Mouse (Mus musculus): ENCODE data around the gene Tmem121b. TPM values are rescaled to one million over a fixed set of nuclear protein-coding genes. Genes with fewer than 3 reads are reported as not detected.

Gene Tmem121b
- polyA plus RNA-seq, 1 experiment from 2014 or later, result 0.17 TPM

- DNase-seq, result peak; percentile 68
- no peaks in the 10 kb centered on the region for H3K4me1 ChIP-seq (ENCODE audit: insufficient read depth)
- no peaks in the 10 kb centered on the region for H3K36me3 ChIP-seq (ENCODE audit: insufficient read depth)
- H3K27ac ChIP-seq (ENCODE audit: low read depth), result no peak overlapping the region
- H3K27me3 ChIP-seq (ENCODE audit: insufficient read depth, low read length), result no peaks in the 10 kb centered on the region
- no peak for ATAC-seq (ENCODE audit: insufficient read depth)
- H3K4me2 ChIP-seq, result peak overlapping the region; percentile 29; the same call in 1 of the 2 replicates
- H3K4me3 ChIP-seq (ENCODE audit: low read depth, low read length), result no peak overlapping the region
- peak; percentile 60 for TF ChIP-seq CTCF (IDR thresholded peaks at IDR 0.05; ENCODE audit: low read depth)
- 24% methylated on average over 8 of the region's 8 CpGs for WGBS
- H3K9me3 ChIP-seq (ENCODE audit: low read depth, low read length), result no peaks in the 10 kb centered on the region
- no peak overlapping the region for H3K9ac ChIP-seq
Observed at GRCm38 (mm10) chr6:120483211-120483626, 10.4 kb downstream of the Tmem121b start.

GRCm38 (mm10) chr6:120482756-120483155, 10.9 kb downstream of the Tmem121b start:
- no peaks in the 10 kb centered on the region for H3K9me3 ChIP-seq (ENCODE audit: low read depth, low read length)
- DNase-seq, result no peak
- H3K4me1 ChIP-seq (ENCODE audit: insufficient read depth), result no peaks in the 10 kb centered on the region
- no peaks in the 10 kb centered on the region for H3K36me3 ChIP-seq (ENCODE audit: insufficient read depth)
- H3K9ac ChIP-seq, result no peak overlapping the region
- 36% methylated on average over 6 of the region's 6 CpGs for WGBS
- TF ChIP-seq CTCF (IDR thresholded peaks at IDR 0.05; ENCODE audit: low read depth), result no peak
- no peak overlapping the region for H3K4me2 ChIP-seq
- no peaks in the 10 kb centered on the region for H3K27me3 ChIP-seq (ENCODE audit: insufficient read depth, low read length)
- no peak overlapping the region for H3K4me3 ChIP-seq (ENCODE audit: low read depth, low read length)
- ATAC-seq (ENCODE audit: insufficient read depth), result no peak
- H3K27ac ChIP-seq (ENCODE audit: low read depth), result no peak overlapping the region

GRCm38 (mm10) chr6:120482021-120482420, 11.6 kb downstream of the Tmem121b start:
- no peaks in the 10 kb centered on the region for H3K4me1 ChIP-seq (ENCODE audit: insufficient read depth)
- no peak overlapping the region for H3K4me3 ChIP-seq (ENCODE audit: low read depth, low read length)
- 91% methylated on average over 14 of the region's 14 CpGs for whole genome bisulfite sequencing
- no peak for TF ChIP-seq CTCF (IDR thresholded peaks at IDR 0.05; ENCODE audit: low read depth)
- ATAC-seq (ENCODE audit: insufficient read depth) (no peak), DNase-seq (no peak)
- no peak overlapping the region for H3K4me2 ChIP-seq
- no peak overlapping the region for H3K9ac ChIP-seq
- no peaks in the 10 kb centered on the region for H3K36me3 ChIP-seq (ENCODE audit: insufficient read depth)
- no peaks in the 10 kb centered on the region for H3K9me3 ChIP-seq (ENCODE audit: low read depth, low read length)
- H3K27me3 ChIP-seq (ENCODE audit: insufficient read depth, low read length), result no peaks in the 10 kb centered on the region
- no peak overlapping the region for H3K27ac ChIP-seq (ENCODE audit: low read depth)

- ATAC-seq (ENCODE audit: insufficient read depth), result no peak
- DNase-seq, result no peak
- no peak overlapping the region for H3K27ac ChIP-seq (ENCODE audit: low read depth)
- H3K27me3 ChIP-seq (ENCODE audit: insufficient read depth, low read length), result no peaks in the 10 kb centered on the region
- H3K4me1 ChIP-seq (ENCODE audit: insufficient read depth), result no peaks in the 10 kb centered on the region
- no peak overlapping the region for H3K4me2 ChIP-seq
- no peak overlapping the region for H3K4me3 ChIP-seq (ENCODE audit: low read depth, low read length)
- WGBS, result 86% methylated on average over 6 of the region's 6 CpGs
- no peaks in the 10 kb centered on the region for H3K36me3 ChIP-seq (ENCODE audit: insufficient read depth)
- H3K9ac ChIP-seq, result no peak overlapping the region
- no peaks in the 10 kb centered on the region for H3K9me3 ChIP-seq (ENCODE audit: low read depth, low read length)
- TF ChIP-seq CTCF (IDR thresholded peaks at IDR 0.05; ENCODE audit: low read depth), result peak; percentile 46
Observed at GRCm38 (mm10) chr6:120481538-120481937, 12.1 kb downstream of the Tmem121b start.

- WGBS, result 87% methylated on average over 5 of the region's 5 CpGs
- no peak overlapping the region for H3K4me3 ChIP-seq (ENCODE audit: low read depth, low read length)
- no peak for TF ChIP-seq CTCF (IDR thresholded peaks at IDR 0.05; ENCODE audit: low read depth)
Observed at GRCm38 (mm10) chr6:120480361-120480760, 13.2 kb downstream of the Tmem121b start.

GRCm38 (mm10) chr6:120479302-120479701, 14.3 kb downstream of the Tmem121b start:
- H3K27ac ChIP-seq (ENCODE audit: low read depth), result no peak overlapping the region

More at GRCm38 (mm10) chr6:120480361-120480760, 13.2 kb downstream of the Tmem121b start:
- H3K36me3 ChIP-seq (ENCODE audit: insufficient read depth), result no peaks in the 10 kb centered on the region
- no peak overlapping the region for H3K27ac ChIP-seq (ENCODE audit: low read depth)
- DNase-seq (no peak), ATAC-seq (ENCODE audit: insufficient read depth) (no peak)
- no peaks in the 10 kb centered on the region for H3K27me3 ChIP-seq (ENCODE audit: insufficient read depth, low read length)
- no peak overlapping the region for H3K4me2 ChIP-seq
- no peaks in the 10 kb centered on the region for H3K9me3 ChIP-seq (ENCODE audit: low read depth, low read length)
- no peaks in the 10 kb centered on the region for H3K4me1 ChIP-seq (ENCODE audit: insufficient read depth)
- no peak overlapping the region for H3K9ac ChIP-seq

GRCm38 (mm10) chr6:120475288-120475687, 18.3 kb downstream of the Tmem121b start:
- H3K27me3 ChIP-seq (ENCODE audit: insufficient read depth, low read length), result no peaks in the 10 kb centered on the region
- H3K4me1 ChIP-seq (ENCODE audit: insufficient read depth), result no peaks in the 10 kb centered on the region
- 58% methylated on average over 8 of the region's 8 CpGs for WGBS
- H3K9me3 ChIP-seq (ENCODE audit: low read depth, low read length), result no peaks in the 10 kb centered on the region
- H3K9ac ChIP-seq, result no peak overlapping the region
- ATAC-seq (ENCODE audit: insufficient read depth) (peak; percentile 39; the same call in 1 of the 2 replicates), DNase-seq (peak; percentile 36)
- no peak for TF ChIP-seq CTCF (IDR thresholded peaks at IDR 0.05; ENCODE audit: low read depth)
- H3K27ac ChIP-seq (ENCODE audit: low read depth), result no peak overlapping the region
- no peak overlapping the region for H3K4me3 ChIP-seq (ENCODE audit: low read depth, low read length)
- H3K4me2 ChIP-seq, result no peak overlapping the region
- no peaks in the 10 kb centered on the region for H3K36me3 ChIP-seq (ENCODE audit: insufficient read depth)

More at GRCm38 (mm10) chr6:120479302-120479701, 14.3 kb downstream of the Tmem121b start:
- WGBS, result 38% methylated on average over 2 of the region's 2 CpGs
- Histone ChIP-seq H3K27me3 (ENCODE audit: insufficient read depth, low read length) (no peaks in the 10 kb centered on the region), H3K36me3 (ENCODE audit: insufficient read depth) (no peaks in the 10 kb centered on the region), H3K4me1 (ENCODE audit: insufficient read depth) (no peaks in the 10 kb centered on the region), H3K9ac (no peak overlapping the region), H3K9me3 (ENCODE audit: low read depth, low read length) (no peaks in the 10 kb centered on the region), H3K4me2 (no peak overlapping the region), H3K4me3 (ENCODE audit: low read depth, low read length) (no peak overlapping the region)
- peak; percentile 37 for DNase-seq
- no peak for TF ChIP-seq CTCF (IDR thresholded peaks at IDR 0.05; ENCODE audit: low read depth)
- no peak for ATAC-seq (ENCODE audit: insufficient read depth)

Measured in lung, embryonic 14.5 days (tissue).